Mouse (Mus musculus) midbrain, embryonic 15.5 days (tissue): ENCODE measurements around the gene Ccnd3. TPM values are rescaled to one million over a fixed set of nuclear protein-coding genes. Genes with fewer than 3 reads are reported as not detected.

Experiments
- ATAC-seq: fragments of 200-750 bp; cut with Nextera tagmentation; replicated peaks from 2 replicates; pipeline ENCODE4 v1.8.0; 2017; ENCODE audit warnings: moderate TSS enrichment
- H3K27ac ChIP-seq: fragments of 300-500 bp; sonication (generic); 2 replicates; pipeline ENCODE4 v1.5.1; 2015; ENCODE audit warnings: mild to moderate bottlenecking, inconsistent platforms
- H3K27me3 ChIP-seq: fragments of 300-500 bp; sonication (generic); replicated peaks from 2 replicates; pipeline ENCODE4 v1.6.1; 2015; ENCODE audit warnings: inconsistent platforms
- H3K36me3 ChIP-seq: fragments of 300-500 bp; sonication (generic); replicated peaks from 2 replicates; pipeline ENCODE4 v1.6.1; 2015; ENCODE audit warnings: inconsistent platforms
- H3K4me1 ChIP-seq: fragments of 300-500 bp; sonication (generic); 2 replicates; pipeline ENCODE4 v1.6.1; 2015; ENCODE audit warnings: inconsistent platforms
- H3K4me2 ChIP-seq: fragments of 300-500 bp; sonication (generic); 2 replicates; pipeline ENCODE4 v1.6.1; 2015; ENCODE audit warnings: inconsistent platforms, mild to moderate bottlenecking, moderate library complexity
- H3K4me3 ChIP-seq: fragments of 300-500 bp; sonication (generic); 2 replicates; pipeline ENCODE4 v1.5.1; 2015; ENCODE audit warnings: mild to moderate bottlenecking, inconsistent platforms
- H3K9ac ChIP-seq: fragments of 300-500 bp; sonication (generic); 2 replicates; pipeline ENCODE4 v1.6.1; 2015; ENCODE audit warnings: mild to moderate bottlenecking, inconsistent platforms
- H3K9me3 ChIP-seq: fragments of 300-500 bp; sonication (generic); 2 replicates; pipeline ENCODE4 v1.6.1; 2016; ENCODE audit warnings: inconsistent platforms
- WGBS: fragments of 180-500 bp; shearing (Covaris S2); methylation state at CpG from one replicate; pipeline ENCODE4 v1.1.7; 2015; ENCODE audit warnings: mixed read lengths; 5-methylcytosine and 5-hydroxymethylcytosine counted together
- polyA plus RNA-seq: library from polyadenylated mRNA; unstranded; fragments of >200 nt; fragmentation: Nextera tagmentation; extraction: Ambion mirVana; gene quantifications from 2 replicates; pipeline ENCODE4 v1.2.1, GENCODE M21; 2015

The Ccnd3 gene
- polyA plus RNA-seq, 1 experiment from 2014 or later, result 74.0 TPM

DNA sequence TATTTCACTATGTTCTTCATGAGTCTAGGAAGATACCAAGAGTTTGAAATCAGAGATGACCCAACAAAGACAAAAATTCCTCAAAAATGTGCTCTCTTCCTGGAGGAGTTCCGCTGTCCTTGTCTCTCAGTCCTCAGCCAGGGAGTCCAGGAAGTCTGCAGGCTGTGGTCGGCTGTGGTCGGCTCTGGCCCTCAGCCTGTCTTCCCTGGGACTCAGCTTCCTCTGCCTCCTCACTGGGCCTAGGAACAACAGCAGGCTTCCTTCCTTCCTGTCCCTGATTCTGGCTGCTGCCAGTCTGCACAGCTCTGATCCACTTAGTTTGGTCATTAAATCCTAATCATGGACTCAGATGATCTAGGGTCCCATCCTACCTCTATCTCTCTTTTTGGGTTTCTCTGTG is 62.4 kb downstream of the Ccnd3 start:
- no peaks in the 10 kb centered on the region for H3K4me1 ChIP-seq
- no peak overlapping the region for H3K4me3 ChIP-seq
- H3K36me3 ChIP-seq, result no peaks in the 10 kb centered on the region
- WGBS, result 96% methylated on average over 3 of the region's 3 CpGs
- ATAC-seq, result no peak
- H3K4me2 ChIP-seq, result no peak overlapping the region
- H3K27me3 ChIP-seq, result no peaks in the 10 kb centered on the region
- H3K9me3 ChIP-seq, result no peaks in the 10 kb centered on the region
- H3K27ac ChIP-seq, result no peak overlapping the region
- H3K9ac ChIP-seq, result no peak overlapping the region

DNA sequence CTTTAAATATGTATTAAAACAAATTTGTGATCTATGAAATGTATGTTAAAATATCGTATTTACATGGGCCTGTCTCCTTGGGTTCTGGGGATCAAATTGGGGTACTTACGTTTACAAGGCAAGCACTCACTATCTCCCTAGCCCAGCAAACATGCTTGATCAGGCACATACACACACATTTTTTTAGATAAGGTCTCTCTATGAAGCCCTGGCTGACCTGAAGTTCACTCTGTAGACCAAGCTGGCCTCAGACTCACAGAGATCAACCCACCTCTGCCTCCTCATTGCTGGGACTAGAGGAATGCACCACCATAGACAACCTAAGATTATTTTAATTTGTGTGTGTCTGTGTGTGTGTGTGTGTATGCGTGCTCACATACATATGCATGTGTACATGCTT is 63.5 kb downstream of the Ccnd3 start:
- Histone ChIP-seq H3K4me1 (no peaks in the 10 kb centered on the region), H3K9ac (no peak overlapping the region), H3K36me3 (no peaks in the 10 kb centered on the region), H3K9me3 (no peaks in the 10 kb centered on the region), H3K4me3 (no peak overlapping the region), H3K27ac (no peak overlapping the region), H3K4me2 (no peak overlapping the region), H3K27me3 (no peaks in the 10 kb centered on the region)
- WGBS, result 95% methylated on average over 3 of the region's 3 CpGs
- ATAC-seq, result no peak

DNA sequence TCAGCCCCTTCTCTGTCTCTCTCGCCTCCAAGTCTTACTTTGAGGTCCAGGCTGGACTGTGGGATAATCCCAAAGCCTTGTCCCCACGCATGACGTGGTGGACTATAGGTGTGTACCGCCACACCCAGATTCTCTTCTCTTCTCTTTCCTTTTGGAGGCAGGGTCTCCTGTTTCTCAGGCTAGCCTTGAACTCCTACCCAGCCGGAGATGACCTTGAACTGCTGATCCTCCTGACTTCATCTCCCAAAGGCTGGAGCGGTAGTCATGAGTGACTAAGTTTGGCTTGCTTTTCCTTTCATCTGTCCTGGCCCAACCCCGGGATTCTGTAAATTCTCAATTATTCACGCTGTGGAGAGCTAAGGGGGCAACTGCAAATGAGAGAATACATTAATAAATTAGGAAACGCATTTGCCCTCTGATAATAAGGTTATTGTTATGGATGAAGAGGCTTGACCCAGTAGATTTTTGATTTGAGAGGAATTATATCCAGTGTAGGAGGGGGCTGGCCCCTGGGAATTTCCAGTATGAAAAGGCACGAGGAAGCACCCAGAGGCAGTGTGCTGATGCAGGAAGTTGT is 64.2 kb downstream of the Ccnd3 start:
- Histone ChIP-seq H3K4me2 (no peak overlapping the region), H3K36me3 (no peaks in the 10 kb centered on the region)

DNA sequence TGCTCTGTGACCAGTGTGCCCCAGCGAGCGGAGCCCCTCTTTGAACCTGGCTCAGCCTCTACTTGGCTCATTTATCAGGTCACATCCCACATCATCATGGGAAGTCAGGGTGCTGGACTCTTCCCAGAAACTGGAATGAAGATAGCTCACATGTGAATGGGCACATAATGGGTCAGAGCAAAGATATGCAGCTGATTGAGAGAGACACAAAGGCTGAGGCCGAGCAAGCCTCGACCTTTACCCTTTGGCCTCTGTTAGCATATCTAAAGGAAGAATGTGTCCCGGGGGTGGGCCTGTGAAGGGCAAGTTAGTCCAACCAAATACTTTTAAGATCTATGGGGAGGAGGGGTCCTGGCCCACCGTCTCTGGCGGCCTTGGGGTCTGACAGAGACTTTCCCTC is 66.8 kb downstream of the Ccnd3 start:
- 18% methylated on average over 7 of the region's 7 CpGs for WGBS
- ATAC-seq, result no peak
- H3K36me3 ChIP-seq, result no peaks in the 10 kb centered on the region
- H3K27ac ChIP-seq, result no peak overlapping the region
- H3K4me2 ChIP-seq, result no peak overlapping the region
- H3K4me3 ChIP-seq, result no peak overlapping the region
- no peaks in the 10 kb centered on the region for H3K9me3 ChIP-seq
- no peaks in the 10 kb centered on the region for H3K27me3 ChIP-seq
- no peak overlapping the region for H3K9ac ChIP-seq
- no peaks in the 10 kb centered on the region for H3K4me1 ChIP-seq

More for the DNA sequence above, 64.2 kb downstream of the Ccnd3 start:
- no peak overlapping the region for H3K27ac ChIP-seq
- no peak overlapping the region for H3K4me3 ChIP-seq
- no peaks in the 10 kb centered on the region for H3K27me3 ChIP-seq
- no peaks in the 10 kb centered on the region for H3K4me1 ChIP-seq
- 51% methylated on average over 10 of the region's 10 CpGs for WGBS
- H3K9me3 ChIP-seq, result no peaks in the 10 kb centered on the region
- ATAC-seq, result no peak
- H3K9ac ChIP-seq, result no peak overlapping the region

DNA sequence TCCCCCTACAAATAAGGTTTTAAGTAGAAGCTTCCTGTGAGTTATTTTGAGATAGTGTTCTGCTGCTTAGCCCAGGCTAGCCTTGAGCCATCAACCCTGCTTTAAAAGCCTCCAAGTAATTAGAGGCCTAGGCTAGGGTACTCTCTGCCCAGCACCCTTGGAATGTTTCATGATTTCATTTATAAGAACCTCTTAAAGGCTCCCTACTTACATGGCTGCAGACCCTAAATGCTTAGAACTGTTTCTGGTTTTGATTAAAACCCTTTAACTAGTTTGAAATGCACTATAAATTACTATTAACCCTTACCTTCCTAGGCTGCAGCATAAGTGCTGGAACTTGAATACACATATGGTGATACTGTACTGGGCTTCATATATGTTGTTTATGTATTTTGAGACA is 67.6 kb downstream of the Ccnd3 start:
- Histone ChIP-seq H3K27me3 (no peaks in the 10 kb centered on the region), H3K36me3 (no peaks in the 10 kb centered on the region), H3K9ac (no peak overlapping the region), H3K4me1 (no peaks in the 10 kb centered on the region), H3K4me3 (no peak overlapping the region), H3K27ac (no peak overlapping the region), H3K4me2 (no peak overlapping the region), H3K9me3 (no peaks in the 10 kb centered on the region)
- ATAC-seq, result no peak

DNA sequence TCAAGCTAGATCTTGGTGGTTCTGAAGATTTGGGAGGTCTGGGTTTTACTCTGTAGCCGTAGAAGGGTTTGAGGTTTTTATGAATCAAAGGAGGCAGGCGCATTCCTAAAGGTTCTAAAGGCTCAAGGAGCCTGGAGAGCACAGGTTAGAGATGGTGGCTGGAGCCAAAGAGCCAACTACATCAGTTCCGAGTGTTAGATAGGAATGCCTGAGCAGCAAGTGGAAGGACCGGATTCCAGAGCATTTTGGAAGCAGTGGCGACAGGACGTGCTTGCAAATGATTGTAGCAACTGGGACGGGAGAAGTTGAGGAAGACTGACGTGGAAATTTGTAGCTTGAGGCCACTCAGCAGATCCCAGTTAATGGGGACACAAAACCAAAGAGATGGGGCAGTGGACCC is 69.2 kb downstream of the Ccnd3 start:
- Histone ChIP-seq H3K4me1 (no peaks in the 10 kb centered on the region), H3K4me2 (no peak overlapping the region), H3K36me3 (no peaks in the 10 kb centered on the region), H3K27me3 (no peaks in the 10 kb centered on the region), H3K27ac (no peak overlapping the region), H3K9ac (no peak overlapping the region), H3K4me3 (no peak overlapping the region), H3K9me3 (no peaks in the 10 kb centered on the region)
- no peak for ATAC-seq
- 83% methylated on average over 8 of the region's 8 CpGs for WGBS

DNA sequence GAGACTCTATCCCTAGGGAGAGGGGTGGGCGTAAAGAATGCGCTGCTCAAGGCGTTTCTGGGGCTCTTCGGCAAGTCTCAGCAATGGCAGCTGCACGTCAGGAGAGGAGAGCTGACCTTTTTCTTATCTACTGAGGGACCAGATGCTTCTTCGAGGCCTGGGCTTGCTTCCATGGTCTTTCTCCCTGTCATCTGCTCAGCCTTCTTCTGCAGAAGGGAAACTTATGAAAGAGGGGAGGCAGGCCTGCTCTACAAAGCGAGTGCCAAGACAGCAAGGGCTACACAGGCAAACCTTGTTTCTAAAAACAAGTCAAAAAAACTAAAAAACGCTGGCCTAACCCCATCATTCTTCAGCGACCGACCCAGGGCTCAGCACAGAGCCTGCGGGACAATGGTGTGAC is 70.0 kb downstream of the Ccnd3 start:
- Histone ChIP-seq H3K4me2 (no peak overlapping the region), H3K4me3 (no peak overlapping the region), H3K36me3 (no peaks in the 10 kb centered on the region), H3K9me3 (no peaks in the 10 kb centered on the region), H3K4me1 (no peaks in the 10 kb centered on the region), H3K27ac (no peak overlapping the region), H3K27me3 (no peaks in the 10 kb centered on the region), H3K9ac (no peak overlapping the region)
- no peak for ATAC-seq
- WGBS, result 75% methylated on average over 11 of the region's 11 CpGs

DNA sequence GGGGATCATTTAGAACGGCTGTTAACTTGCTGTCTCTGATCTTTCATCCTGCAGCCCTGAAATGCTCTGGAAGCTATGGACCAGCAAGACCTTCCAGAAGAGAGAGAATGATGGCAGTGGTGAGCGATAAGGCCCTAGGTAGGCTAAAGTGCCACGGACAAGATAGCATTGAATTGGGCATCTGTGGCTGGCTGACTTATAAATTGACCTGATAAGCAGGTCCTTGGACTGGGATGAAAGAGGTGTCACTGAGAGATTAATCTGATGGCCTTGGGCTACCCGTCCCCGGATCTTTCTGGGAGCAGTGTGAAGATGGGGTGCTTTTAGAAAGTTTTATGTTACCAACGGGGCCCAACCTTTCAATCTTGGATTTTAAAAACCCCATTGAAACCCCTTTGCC is 73.8 kb downstream of the Ccnd3 start:
- H3K36me3 ChIP-seq, result no peaks in the 10 kb centered on the region
- H3K9ac ChIP-seq, result no peak overlapping the region
- H3K4me2 ChIP-seq, result no peak overlapping the region
- no peak overlapping the region for H3K27ac ChIP-seq
- WGBS, result 88% methylated on average over 6 of the region's 6 CpGs
- H3K9me3 ChIP-seq, result no peaks in the 10 kb centered on the region
- H3K27me3 ChIP-seq, result no peaks in the 10 kb centered on the region
- no peaks in the 10 kb centered on the region for H3K4me1 ChIP-seq
- ATAC-seq, result no peak
- no peak overlapping the region for H3K4me3 ChIP-seq

DNA sequence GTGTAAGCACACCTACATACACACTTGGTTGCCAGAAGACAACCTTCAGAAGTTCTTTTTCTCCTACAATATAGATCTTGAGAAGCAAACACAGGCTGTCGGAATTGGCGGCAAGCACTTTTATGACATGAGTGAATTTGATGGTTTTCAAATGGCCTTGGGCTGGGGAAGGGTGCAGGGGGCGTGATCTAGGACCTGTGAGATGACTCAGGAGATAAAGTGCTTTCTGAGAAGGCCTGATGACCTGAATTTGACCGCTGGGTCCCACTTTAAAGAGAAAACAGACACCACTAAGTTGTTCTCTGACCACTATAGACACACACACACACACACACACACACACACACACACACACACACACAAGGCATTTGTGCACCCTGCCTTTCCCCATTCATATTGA is 76.1 kb downstream of the Ccnd3 start:
- Histone ChIP-seq H3K4me1 (no peaks in the 10 kb centered on the region), H3K9ac (no peak overlapping the region), H3K9me3 (no peaks in the 10 kb centered on the region), H3K4me3 (no peak overlapping the region), H3K36me3 (no peaks in the 10 kb centered on the region), H3K4me2 (no peak overlapping the region), H3K27ac (no peak overlapping the region), H3K27me3 (no peaks in the 10 kb centered on the region)
- ATAC-seq, result no peak
- 96% methylated on average over 4 of the region's 4 CpGs for WGBS

DNA sequence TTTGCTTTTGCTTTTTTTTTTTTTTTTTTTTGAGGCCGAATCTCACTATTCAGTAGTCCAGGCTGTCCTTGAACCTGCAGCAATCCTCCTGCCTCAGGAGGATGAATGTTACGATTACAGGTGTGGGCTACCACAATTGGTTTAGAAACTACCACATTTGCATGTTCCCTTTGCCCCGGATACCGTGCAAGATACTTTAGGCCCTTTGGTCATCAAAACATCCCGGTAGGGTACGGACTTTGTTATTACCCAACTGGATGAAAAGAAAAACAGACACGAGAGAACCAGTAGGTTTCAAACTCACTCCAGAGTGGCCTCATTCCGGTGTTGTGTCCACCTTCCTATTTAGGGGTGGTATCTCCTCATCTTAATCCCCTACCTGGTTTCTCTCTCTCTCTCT is 83.7 kb downstream of the Ccnd3 start:
- Histone ChIP-seq H3K9me3 (no peaks in the 10 kb centered on the region), H3K4me3 (no peak overlapping the region), H3K4me2 (no peak overlapping the region), H3K9ac (no peak overlapping the region), H3K36me3 (no peaks in the 10 kb centered on the region), H3K4me1 (peaks cover 4% of the 10 kb centered on the region; the same call in 1 of the 2 replicates), H3K27ac (no peak overlapping the region), H3K27me3 (no peaks in the 10 kb centered on the region)
- WGBS, result 84% methylated on average over 8 of the region's 8 CpGs
- no peak for ATAC-seq

DNA sequence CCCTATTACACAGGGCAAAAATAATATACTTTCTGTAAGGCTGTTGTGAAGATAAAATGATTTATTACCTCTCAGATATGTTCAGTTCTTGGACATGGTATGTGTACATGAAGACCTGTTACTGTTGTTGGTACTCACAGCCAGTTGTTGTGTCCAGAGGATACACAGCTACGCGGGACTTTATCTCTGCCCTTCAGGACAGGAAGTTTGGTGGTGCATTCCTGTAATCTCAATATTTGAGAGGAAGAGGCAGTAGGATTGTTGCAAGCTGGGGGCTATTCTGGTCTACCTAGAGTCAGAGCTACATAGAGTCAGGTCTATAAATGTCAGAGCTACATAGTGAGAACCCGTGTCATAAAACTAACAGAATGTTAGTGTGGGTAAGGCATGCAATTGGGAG is 86.2 kb downstream of the Ccnd3 start:
- no peak for ATAC-seq

DNA sequence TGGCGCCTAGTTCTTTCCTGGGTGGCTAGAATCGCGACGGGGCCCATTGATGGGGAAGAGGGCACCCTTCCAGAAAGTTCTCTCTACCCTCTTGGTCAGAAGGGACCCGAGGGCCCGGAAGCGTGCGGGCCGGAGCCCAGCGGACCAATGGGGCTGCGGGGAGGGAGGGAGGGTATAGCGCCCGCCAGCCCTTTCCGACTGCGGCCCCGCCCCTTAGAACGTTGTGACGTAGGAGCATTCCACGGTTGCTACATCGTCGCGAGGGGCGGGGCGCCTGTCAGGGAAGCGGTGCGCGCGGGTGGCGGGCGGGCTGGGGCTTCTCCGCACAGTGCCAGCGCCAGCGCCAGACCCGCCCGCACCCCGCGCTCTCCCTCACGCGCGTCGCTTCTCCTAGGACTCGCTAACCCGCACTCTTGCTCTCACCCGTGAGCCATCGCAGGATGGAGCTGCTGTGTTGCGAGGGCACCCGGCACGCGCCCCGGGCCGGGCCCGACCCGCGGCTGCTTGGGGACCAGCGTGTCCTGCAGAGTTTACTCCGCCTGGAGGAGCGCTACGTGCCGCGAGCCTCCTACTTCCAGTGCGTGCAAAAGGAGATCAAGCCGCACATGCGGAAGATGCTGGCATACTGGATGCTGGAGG is 88.5 kb downstream of the Ccnd3 start:
- peaks cover 43% of the 10 kb centered on the region for H3K4me1 ChIP-seq
- peak; percentile 91 for ATAC-seq
- no peaks in the 10 kb centered on the region for H3K36me3 ChIP-seq
- peak overlapping the region; percentile 98 for H3K4me2 ChIP-seq
- H3K27me3 ChIP-seq, result no peaks in the 10 kb centered on the region
- H3K4me3 ChIP-seq, result peak overlapping the region; percentile 74
- under 1% methylated on average over 58 of the region's 63 CpGs for WGBS
- peak overlapping the region; percentile 76 for H3K27ac ChIP-seq
- peak overlapping the region; percentile 69 for H3K9ac ChIP-seq
- no peaks in the 10 kb centered on the region for H3K9me3 ChIP-seq

More for the DNA sequence above, 86.2 kb downstream of the Ccnd3 start:
- H3K27me3 ChIP-seq, result no peaks in the 10 kb centered on the region
- no peak overlapping the region for H3K27ac ChIP-seq
- WGBS, result 88% methylated on average over 3 of the region's 3 CpGs
- H3K9me3 ChIP-seq, result no peaks in the 10 kb centered on the region
- no peaks in the 10 kb centered on the region for H3K36me3 ChIP-seq
- H3K4me3 ChIP-seq, result no peak overlapping the region
- no peak overlapping the region for H3K4me2 ChIP-seq
- H3K4me1 ChIP-seq, result peaks cover 26% of the 10 kb centered on the region
- H3K9ac ChIP-seq, result no peak overlapping the region

DNA sequence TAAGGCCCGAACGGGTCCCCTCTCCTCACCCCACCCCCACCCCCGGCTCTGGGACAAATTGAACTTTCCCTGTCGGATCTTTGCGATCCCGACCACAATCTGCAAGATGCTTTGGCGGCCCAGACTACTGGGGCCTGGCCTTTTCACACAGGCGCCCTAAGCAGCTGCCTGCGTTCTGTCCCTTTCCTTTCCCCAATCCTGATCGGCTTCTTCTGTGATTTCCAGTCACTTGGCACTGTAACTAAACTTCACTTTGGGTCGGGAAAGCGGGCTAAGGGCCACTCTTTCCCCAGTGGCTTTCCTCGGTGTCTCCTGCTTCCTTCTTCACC is 89.0 kb downstream of the Ccnd3 start:
- Histone ChIP-seq H3K27me3 (no peaks in the 10 kb centered on the region), H3K9ac (peak overlapping the region; percentile 69), H3K4me1 (peaks cover 43% of the 10 kb centered on the region), H3K36me3 (no peaks in the 10 kb centered on the region), H3K9me3 (no peaks in the 10 kb centered on the region), H3K4me2 (peak overlapping the region; percentile 98), H3K27ac (peak overlapping the region; percentile 76), H3K4me3 (peak overlapping the region; percentile 74)
- ATAC-seq, result peak; percentile 21; the same call in 1 of the 2 replicates
- 0% methylated on average over 13 of the region's 13 CpGs for WGBS
